Mouse (Mus musculus) limb, embryonic 13.5 days (tissue): ENCODE data around the gene Kat14. TPM values are rescaled to one million over a fixed set of nuclear protein-coding genes. Genes with fewer than 3 reads are reported as not detected.
"Not testable (repeated sequence)": the region's sequence is repeated elsewhere in the genome, so short reads cannot be mapped to it uniquely, and the experiment has no call there.

ENCODE experiments used
- ATAC-seq: fragments of 200-750 bp; cut with Nextera tagmentation; 2 replicates; pipeline ENCODE4 v1.8.0; 2017; ENCODE audit warnings: low read depth, moderate number of reproducible peaks, moderate TSS enrichment; ENCODE audit not compliant: low FRiP score
- H3K27ac ChIP-seq: fragments of 300-500 bp; sonication (generic); 2 replicates; pipeline ENCODE4 v1.5.1; 2015; ENCODE audit warnings: inconsistent platforms, mild to moderate bottlenecking, moderate library complexity
- H3K27me3 ChIP-seq: fragments of 300-500 bp; sonication (generic); 2 replicates; pipeline ENCODE4 v1.6.1; 2015; ENCODE audit warnings: mild to moderate bottlenecking, inconsistent platforms
- H3K36me3 ChIP-seq: fragments of 300-500 bp; sonication (generic); 2 replicates; pipeline ENCODE4 v1.6.1; 2015; ENCODE audit warnings: inconsistent platforms, mild to moderate bottlenecking, moderate library complexity
- H3K4me1 ChIP-seq: fragments of 300-500 bp; sonication (generic); 2 replicates; pipeline ENCODE4 v1.6.1; 2015; ENCODE audit warnings: inconsistent platforms
- H3K4me2 ChIP-seq: fragments of 300-500 bp; sonication (generic); replicated peaks from 2 replicates; pipeline ENCODE4 v1.6.1; 2015; ENCODE audit warnings: inconsistent platforms, mild to moderate bottlenecking, moderate library complexity
- H3K4me3 ChIP-seq: fragments of 300-500 bp; sonication (generic); 2 replicates; pipeline ENCODE4 v1.5.1; 2015; ENCODE audit warnings: moderate library complexity, mild to moderate bottlenecking, inconsistent platforms
- H3K9ac ChIP-seq: fragments of 300-500 bp; sonication (generic); 2 replicates; pipeline ENCODE4 v1.6.1; 2015; ENCODE audit warnings: mild to moderate bottlenecking, inconsistent platforms
- H3K9me3 ChIP-seq: fragments of 300-500 bp; sonication (generic); 2 replicates; pipeline ENCODE4 v1.6.1; 2016; ENCODE audit warnings: inconsistent platforms
- WGBS: fragments of 180-500 bp; shearing (Covaris S2); methylation state at CpG from one replicate; pipeline ENCODE4 v1.1.7; 2015; 5-methylcytosine and 5-hydroxymethylcytosine counted together
- polyA plus RNA-seq: library from polyadenylated mRNA; unstranded; fragments of >200 nt; fragmentation: Nextera tagmentation; extraction: Ambion mirVana; gene quantifications from 2 replicates; pipeline ENCODE4 v1.2.1, GENCODE M21; 2015

The Kat14 gene
- polyA plus RNA-seq, 1 experiment from 2014 or later, result 47.3 TPM

DNA sequence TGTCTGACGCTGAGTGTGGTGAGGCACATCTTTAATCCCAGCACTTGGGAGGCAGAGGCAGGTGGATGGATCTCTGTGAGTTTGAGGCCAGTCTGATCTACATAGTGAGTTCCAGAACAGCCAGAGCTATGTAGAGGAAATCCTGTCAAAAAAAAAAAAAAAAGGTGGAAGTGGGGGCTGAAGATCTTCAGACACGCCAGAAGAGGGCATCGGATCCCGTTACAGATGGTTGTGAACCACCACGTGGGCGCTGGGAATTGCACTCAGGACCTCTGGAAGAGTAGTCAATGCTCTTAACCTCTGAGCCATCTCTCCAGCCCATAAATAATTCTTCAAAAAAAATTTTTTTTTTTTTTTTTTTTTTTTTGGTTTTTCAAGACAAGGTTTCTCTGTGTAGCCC, 30.6 kb upstream of the Kat14 start:
- not testable (repeated sequence) for H3K4me2 ChIP-seq, H3K4me3 ChIP-seq, ATAC-seq, H3K36me3 ChIP-seq, H3K9ac ChIP-seq, H3K27ac ChIP-seq, H3K9me3 ChIP-seq, H3K4me1 ChIP-seq
- 78% methylated on average over 6 of the region's 6 CpGs for WGBS
- H3K27me3 ChIP-seq, result peaks cover 35% of the 10 kb centered on the region

DNA sequence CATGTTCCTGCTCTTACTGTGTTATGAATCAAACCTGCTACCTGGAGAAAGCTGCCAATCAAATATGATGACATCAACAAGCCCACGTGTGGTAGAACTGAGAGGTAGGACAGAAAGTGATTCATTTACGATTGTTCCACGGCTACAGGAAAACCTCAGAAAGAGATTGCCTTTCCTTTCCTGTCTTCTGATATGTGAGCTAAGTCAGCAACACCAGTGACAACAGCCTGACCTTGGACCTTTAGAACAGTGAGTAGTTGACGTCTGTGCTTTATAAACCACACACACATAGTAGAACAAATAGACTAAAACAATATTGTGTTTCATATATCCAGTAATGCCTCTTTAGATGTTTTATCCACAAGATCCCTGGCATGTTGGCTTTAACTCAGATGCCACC, 25.6 kb upstream of the Kat14 start:
- 72% methylated on average over 4 of the region's 4 CpGs for WGBS
- Histone ChIP-seq H3K4me1 (no peaks in the 10 kb centered on the region), H3K27ac (no peak overlapping the region)

DNA sequence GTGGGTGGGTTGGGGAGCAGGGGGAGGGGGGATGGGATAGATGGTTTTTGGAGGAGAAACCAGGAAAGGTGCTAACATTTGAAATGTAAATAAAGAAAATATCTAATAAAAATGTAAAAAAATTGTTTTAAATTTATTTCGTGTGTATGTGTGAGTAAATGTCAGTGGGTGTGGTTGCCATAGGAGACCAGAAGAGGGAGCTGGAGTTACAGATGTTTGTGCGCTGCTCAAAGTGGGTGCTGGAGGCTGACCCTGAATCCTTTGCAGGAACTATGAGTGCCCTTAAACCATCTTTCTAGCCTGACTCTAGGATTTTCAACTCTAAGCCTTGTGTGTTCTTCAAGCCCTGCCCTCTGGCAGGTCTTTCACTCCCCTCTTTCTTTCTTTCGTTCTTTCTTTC, 20.3 kb upstream of the Kat14 start:
- no peaks in the 10 kb centered on the region for H3K27me3 ChIP-seq
- no peak overlapping the region for H3K4me3 ChIP-seq
- H3K4me2 ChIP-seq, result no peak overlapping the region
- no peak overlapping the region for H3K27ac ChIP-seq
- WGBS, result 75% methylated on average over 3 of the region's 3 CpGs
- H3K36me3 ChIP-seq, result no peaks in the 10 kb centered on the region
- no peak for ATAC-seq
- no peak overlapping the region for H3K9ac ChIP-seq
- H3K4me1 ChIP-seq, result no peaks in the 10 kb centered on the region
- no peaks in the 10 kb centered on the region for H3K9me3 ChIP-seq

More for the DNA sequence above, 25.6 kb upstream of the Kat14 start:
- no peak for ATAC-seq
- H3K4me3 ChIP-seq, result no peak overlapping the region
- H3K9ac ChIP-seq, result no peak overlapping the region
- H3K36me3 ChIP-seq, result no peaks in the 10 kb centered on the region
- no peaks in the 10 kb centered on the region for H3K27me3 ChIP-seq
- H3K9me3 ChIP-seq, result no peaks in the 10 kb centered on the region
- H3K4me2 ChIP-seq, result no peak overlapping the region

DNA sequence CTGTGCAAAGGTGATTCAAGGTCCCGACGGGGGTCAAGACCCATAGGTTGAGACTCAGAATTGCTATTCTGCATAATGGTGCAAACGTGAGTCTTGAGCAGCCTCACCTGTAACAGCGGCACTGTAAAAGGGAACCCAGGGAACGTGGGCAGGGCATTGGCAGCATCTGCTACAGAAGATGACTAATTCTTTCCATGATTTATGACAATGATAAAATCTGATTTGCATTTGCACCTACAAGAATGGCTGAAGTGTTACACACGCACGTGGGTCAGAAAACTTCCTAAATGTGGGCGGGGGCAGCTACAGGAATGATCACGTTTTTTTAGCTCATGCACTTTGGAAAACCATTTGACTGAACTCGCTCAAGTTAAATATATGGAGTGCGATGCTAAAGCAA, 15.9 kb upstream of the Kat14 start:
- Histone ChIP-seq H3K27ac (no peak overlapping the region), H3K36me3 (no peaks in the 10 kb centered on the region)

DNA sequence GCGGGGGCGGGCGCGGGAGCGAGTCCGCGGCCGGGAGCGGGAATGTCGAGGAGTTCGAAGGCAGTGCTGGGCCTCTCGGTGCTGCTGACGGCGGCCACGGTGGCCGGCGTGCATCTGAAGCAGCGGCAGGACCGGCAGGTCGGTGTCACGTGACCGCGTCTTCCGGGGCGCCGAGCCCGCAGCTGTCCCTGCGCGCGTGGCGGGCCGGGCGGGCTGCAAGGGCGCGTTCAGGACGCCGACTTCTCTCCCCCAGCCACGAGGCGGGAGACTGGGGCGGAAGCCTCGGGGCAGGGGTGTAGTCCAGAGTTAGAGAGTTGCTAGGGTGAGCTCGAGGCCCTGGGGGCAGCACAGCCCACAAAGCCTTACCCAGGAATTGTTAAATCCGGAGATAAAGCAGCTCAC, 238 bp downstream of the Kat14 start:
- peak overlapping the region; percentile 74 for H3K4me3 ChIP-seq
- H3K4me1 ChIP-seq, result peaks cover 14% of the 10 kb centered on the region
- ATAC-seq, result peak; percentile 90
- peak overlapping the region; percentile 80 for H3K4me2 ChIP-seq
- peak overlapping the region; percentile 91 for H3K9ac ChIP-seq
- peaks cover 11% of the 10 kb centered on the region for H3K36me3 ChIP-seq
- peak overlapping the region; percentile 88 for H3K27ac ChIP-seq
- under 1% methylated on average over 37 of the region's 43 CpGs for WGBS
- no peaks in the 10 kb centered on the region for H3K9me3 ChIP-seq
- no peaks in the 10 kb centered on the region for H3K27me3 ChIP-seq

More for the DNA sequence above, 15.9 kb upstream of the Kat14 start:
- H3K4me1 ChIP-seq, result no peaks in the 10 kb centered on the region
- no peaks in the 10 kb centered on the region for H3K27me3 ChIP-seq
- H3K4me3 ChIP-seq, result no peak overlapping the region
- no peaks in the 10 kb centered on the region for H3K9me3 ChIP-seq
- no peak overlapping the region for H3K4me2 ChIP-seq
- ATAC-seq, result no peak
- 83% methylated on average over 11 of the region's 11 CpGs for WGBS
- no peak overlapping the region for H3K9ac ChIP-seq

DNA sequence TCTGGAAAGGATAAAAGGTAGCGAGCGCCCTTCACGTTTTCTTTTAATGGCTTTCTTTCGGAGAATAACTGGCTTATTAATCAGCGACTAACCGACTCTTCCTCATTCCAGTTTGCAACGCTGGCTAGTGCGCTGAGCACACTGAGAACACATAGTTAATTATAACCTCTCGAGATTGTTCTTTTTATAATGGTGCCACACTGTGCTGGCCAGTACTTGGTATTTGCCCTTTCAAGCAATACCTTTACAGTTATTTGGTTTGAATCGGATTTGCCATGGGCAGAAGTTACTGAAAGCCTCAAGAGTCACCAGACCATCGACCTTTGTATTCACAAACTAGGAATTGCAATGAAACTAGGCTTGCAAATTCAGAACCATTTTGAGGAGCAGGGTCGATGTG, 728 bp downstream of the Kat14 start:
- Histone ChIP-seq H3K4me1 (peaks cover 14% of the 10 kb centered on the region), H3K27ac (peak overlapping the region; percentile 88), H3K9me3 (no peaks in the 10 kb centered on the region), H3K36me3 (peaks cover 16% of the 10 kb centered on the region), H3K27me3 (no peaks in the 10 kb centered on the region), H3K4me3 (peak overlapping the region; percentile 74), H3K9ac (peak overlapping the region; percentile 91), H3K4me2 (peak overlapping the region; percentile 80)
- WGBS, result 2% methylated on average over 12 of the region's 12 CpGs
- peak; percentile 21; the same call in 1 of the 2 replicates for ATAC-seq

DNA sequence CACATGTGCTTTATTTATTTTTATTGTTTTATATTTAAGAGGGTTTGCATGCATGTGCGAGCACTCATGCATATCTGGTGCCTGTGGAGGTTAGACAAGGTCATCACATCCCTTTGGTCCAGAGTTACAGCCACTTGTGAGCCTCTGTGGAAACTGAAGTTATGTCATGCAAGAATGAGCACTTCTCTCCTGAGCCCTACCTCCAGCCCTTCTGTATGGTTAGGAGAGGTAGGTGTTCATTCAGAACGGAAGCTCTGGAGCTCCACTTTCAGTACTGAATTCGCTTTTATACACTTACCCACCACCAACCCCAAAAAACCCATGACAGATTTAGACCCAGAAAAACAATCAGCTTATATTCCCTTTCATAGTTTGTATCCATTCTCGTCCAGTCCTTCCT, 2.8 kb downstream of the Kat14 start:
- Histone ChIP-seq H3K9ac (no peak overlapping the region), H3K36me3 (peaks cover 33% of the 10 kb centered on the region), H3K4me2 (no peak overlapping the region), H3K27me3 (no peaks in the 10 kb centered on the region), H3K27ac (no peak overlapping the region), H3K4me1 (peaks cover 14% of the 10 kb centered on the region), H3K9me3 (no peaks in the 10 kb centered on the region), H3K4me3 (no peak overlapping the region)
- WGBS, result 89% methylated on average over 4 of the region's 4 CpGs
- no peak for ATAC-seq

DNA sequence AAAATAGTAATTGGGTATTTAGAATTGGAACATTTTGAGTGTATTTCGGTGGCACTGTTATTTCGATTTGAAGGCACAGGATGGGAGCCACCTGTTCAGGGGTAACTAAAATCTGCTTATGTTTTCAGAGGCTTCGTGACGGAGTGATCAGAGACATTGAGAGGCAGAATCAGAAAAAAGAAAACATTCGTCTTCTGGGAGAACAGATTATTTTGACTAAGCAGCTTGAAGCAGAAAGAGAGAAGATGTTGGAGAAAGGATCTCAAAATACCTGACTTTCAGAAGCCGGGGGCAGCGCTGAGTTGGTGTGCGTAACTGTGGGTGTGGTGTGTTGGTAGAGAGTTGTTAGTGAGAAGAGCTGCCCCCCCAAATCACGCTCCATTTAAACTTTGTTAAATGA, 4.3 kb downstream of the Kat14 start:
- 91% methylated on average over 9 of the region's 9 CpGs for WGBS
- Histone ChIP-seq H3K9ac (no peak overlapping the region), H3K27ac (no peak overlapping the region), H3K4me2 (no peak overlapping the region), H3K27me3 (no peaks in the 10 kb centered on the region), H3K4me1 (peaks cover 14% of the 10 kb centered on the region), H3K4me3 (no peak overlapping the region), H3K9me3 (no peaks in the 10 kb centered on the region), H3K36me3 (peaks cover 47% of the 10 kb centered on the region)
- ATAC-seq, result no peak

DNA sequence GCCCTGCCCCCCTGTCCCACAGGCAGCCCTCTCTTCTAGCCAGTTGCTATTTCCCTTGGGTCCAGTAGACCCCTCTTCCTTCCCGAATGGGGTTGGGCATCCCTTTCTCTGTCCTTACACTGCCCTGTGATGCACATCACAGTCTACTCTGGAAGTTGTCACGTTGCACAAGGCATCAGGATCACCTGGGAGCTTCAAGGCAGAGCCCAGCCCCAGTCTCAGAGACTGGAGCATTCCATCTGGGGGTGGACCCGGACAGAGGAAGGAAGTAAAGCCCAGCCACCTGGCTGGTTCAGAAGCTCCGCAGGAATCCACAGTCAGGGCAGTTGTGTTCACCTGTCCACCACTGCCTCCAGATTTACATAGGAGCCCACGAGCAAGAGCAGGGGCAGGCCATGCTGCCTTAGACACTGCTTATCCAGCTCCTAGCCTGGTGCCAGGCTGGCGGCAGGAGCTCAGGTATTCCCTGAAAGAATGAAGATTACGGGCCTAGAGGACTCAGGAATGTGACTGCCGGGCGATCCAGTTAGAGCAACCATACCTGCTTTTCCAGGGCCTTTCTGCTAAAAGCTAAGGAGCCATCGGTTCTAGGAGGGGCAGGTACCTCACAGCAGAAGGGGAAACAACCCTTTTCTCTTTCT, 6.4 kb downstream of the Kat14 start:
- 84% methylated on average over 10 of the region's 10 CpGs for WGBS
- no peak for ATAC-seq
- H3K9me3 ChIP-seq, result no peaks in the 10 kb centered on the region
- no peak overlapping the region for H3K9ac ChIP-seq
- no peak overlapping the region for H3K4me2 ChIP-seq
- peaks cover 69% of the 10 kb centered on the region for H3K36me3 ChIP-seq
- no peak overlapping the region for H3K4me3 ChIP-seq
- peaks cover 8% of the 10 kb centered on the region for H3K4me1 ChIP-seq
- no peaks in the 10 kb centered on the region for H3K27me3 ChIP-seq
- no peak overlapping the region for H3K27ac ChIP-seq

DNA sequence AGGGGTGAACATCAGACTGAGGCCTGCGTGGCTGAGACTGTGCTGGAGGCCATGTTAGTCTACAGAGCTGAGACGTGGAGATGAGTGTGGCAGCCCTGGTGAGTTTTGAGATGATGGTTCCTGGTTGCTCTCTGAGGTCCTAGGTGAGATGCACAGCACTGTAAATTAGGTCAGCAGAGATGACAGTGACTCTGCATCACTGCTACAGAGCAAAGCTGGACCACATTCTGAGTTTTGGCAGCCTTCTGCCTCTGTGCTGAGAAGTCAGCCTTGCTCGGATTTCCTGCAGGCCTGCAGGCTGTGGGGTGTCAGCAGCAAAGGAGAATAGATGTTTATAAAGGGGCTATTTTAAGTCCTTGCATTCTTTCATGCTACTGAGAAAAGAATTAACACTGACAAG, 12.5 kb downstream of the Kat14 start:
- no peaks in the 10 kb centered on the region for H3K4me1 ChIP-seq
- H3K4me2 ChIP-seq, result no peak overlapping the region
- ATAC-seq, result no peak
- H3K27me3 ChIP-seq, result no peaks in the 10 kb centered on the region
- H3K4me3 ChIP-seq, result no peak overlapping the region
- H3K9me3 ChIP-seq, result no peaks in the 10 kb centered on the region
- WGBS, result 85% methylated on average over 3 of the region's 3 CpGs
- H3K9ac ChIP-seq, result no peak overlapping the region
- H3K27ac ChIP-seq, result no peak overlapping the region
- H3K36me3 ChIP-seq, result peaks cover 91% of the 10 kb centered on the region

DNA sequence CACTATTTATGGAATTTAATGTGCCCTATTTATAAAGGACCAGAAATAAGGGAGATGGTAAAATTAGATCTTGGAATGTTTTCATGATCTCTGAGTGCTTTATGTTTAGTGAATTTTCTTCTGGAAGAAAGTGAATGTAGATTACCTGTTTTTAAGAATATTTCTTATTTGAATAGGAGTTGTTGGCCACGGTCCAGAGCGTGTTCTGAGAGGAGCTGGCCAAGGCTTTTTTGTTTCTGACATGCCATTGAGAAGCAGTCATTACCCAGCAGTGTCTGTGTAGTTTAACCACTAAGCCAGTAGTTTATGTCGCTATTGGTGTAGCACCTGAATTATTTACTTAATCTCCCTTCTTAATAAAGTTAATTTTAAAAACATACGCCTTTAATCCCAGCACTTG, 13.0 kb downstream of the Kat14 start:
- no peak overlapping the region for H3K9ac ChIP-seq
- no peaks in the 10 kb centered on the region for H3K9me3 ChIP-seq
- no peak overlapping the region for H3K27ac ChIP-seq
- H3K4me3 ChIP-seq, result no peak overlapping the region
- H3K4me1 ChIP-seq, result no peaks in the 10 kb centered on the region
- no peak overlapping the region for H3K4me2 ChIP-seq
- no peaks in the 10 kb centered on the region for H3K27me3 ChIP-seq
- H3K36me3 ChIP-seq, result peaks cover 91% of the 10 kb centered on the region
- ATAC-seq, result no peak
- WGBS, result 95% methylated on average over 4 of the region's 4 CpGs

DNA sequence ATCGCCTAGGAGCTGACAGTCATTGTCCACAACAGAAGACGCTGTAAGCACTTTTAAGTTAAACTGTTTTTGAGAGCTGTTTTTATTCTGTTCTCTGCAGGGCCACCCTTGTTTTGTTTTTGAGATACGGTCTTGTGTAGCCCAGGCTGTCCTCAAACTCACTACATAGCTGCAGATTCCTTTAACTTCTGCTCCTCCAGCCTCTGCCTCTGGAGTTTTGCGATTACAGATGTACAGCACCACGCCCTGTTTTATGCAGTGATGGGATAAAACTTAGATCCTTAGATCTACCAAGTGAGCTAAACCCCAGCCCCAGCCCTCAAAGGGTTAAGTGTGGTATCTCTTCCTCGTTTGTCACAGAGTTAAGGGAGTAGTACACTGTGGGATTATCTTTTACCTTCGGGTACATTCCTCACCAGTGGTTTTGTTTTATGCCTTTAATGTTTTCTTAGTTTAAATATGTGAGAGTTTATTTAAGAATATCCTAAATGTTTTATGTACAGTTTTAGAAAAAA, 13.9 kb downstream of the Kat14 start:
- H3K4me2 ChIP-seq, result no peak overlapping the region
- no peak overlapping the region for H3K4me3 ChIP-seq
- no peak overlapping the region for H3K27ac ChIP-seq
- WGBS, result 82% methylated on average over 7 of the region's 7 CpGs
- no peaks in the 10 kb centered on the region for H3K9me3 ChIP-seq
- peaks cover 86% of the 10 kb centered on the region for H3K36me3 ChIP-seq
- H3K4me1 ChIP-seq, result no peaks in the 10 kb centered on the region
- no peaks in the 10 kb centered on the region for H3K27me3 ChIP-seq
- no peak for ATAC-seq
- no peak overlapping the region for H3K9ac ChIP-seq

DNA sequence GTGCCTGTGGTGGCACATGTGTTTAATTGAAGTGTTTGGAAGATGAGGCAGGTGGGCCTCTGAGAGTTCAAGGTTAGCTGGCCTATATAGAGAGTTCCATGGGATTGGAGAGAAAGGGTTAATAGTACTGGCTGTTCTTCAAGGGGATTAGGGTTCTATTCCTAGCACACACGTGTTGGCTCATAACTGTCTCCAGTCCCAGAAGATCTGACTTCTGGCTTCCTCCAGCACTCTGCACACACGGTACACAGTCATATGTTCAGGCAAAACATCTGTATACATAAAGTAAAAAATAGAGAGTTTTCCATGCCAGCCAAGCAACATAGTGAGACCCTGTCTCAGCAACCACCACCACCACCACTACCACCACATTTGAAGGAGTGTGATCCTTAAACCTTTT, 17.5 kb downstream of the Kat14 start:
- no peaks in the 10 kb centered on the region for H3K4me1 ChIP-seq
- no peak overlapping the region for H3K4me2 ChIP-seq
- no peak overlapping the region for H3K9ac ChIP-seq
- H3K9me3 ChIP-seq, result no peaks in the 10 kb centered on the region
- H3K27me3 ChIP-seq, result no peaks in the 10 kb centered on the region
- no peak overlapping the region for H3K27ac ChIP-seq
- peaks cover 79% of the 10 kb centered on the region for H3K36me3 ChIP-seq
- no peak for ATAC-seq
- no peak overlapping the region for H3K4me3 ChIP-seq
- 50% methylated on average over 2 of the region's 2 CpGs for WGBS
